Mouse (Mus musculus): Measurements from ENCODE around the gene Hipk3. TPM values are rescaled to one million over a fixed set of nuclear protein-coding genes. Genes with fewer than 3 reads are reported as not detected.

Gene Hipk3
- polyA plus RNA-seq, 1 experiment from 2014 or later: 29.9 TPM

- H3K9ac ChIP-seq: no peak overlapping the region
- no peak overlapping the region for H3K4me3 ChIP-seq
- H3K4me1 ChIP-seq: peaks cover 41% of the 10 kb centered on the region
These were observed 49.5 kb downstream of the Hipk3 start for GRCm38 (mm10) chr2:104444776-104445175.

GRCm38 (mm10) chr2:104442341-104442740 is 51.9 kb downstream of the Hipk3 start:
- Histone ChIP-seq H3K36me3 (peaks cover 69% of the 10 kb centered on the region), H3K4me3 (no peak overlapping the region), H3K27me3 (replicated peaks) (no peaks in the 10 kb centered on the region), H3K4me1 (peaks cover 21% of the 10 kb centered on the region), H3K9me3 (no peaks in the 10 kb centered on the region), H3K9ac (no peak overlapping the region), H3K27ac (replicated peaks) (no peak overlapping the region), H3K4me2 (no peak overlapping the region)
- ATAC-seq (ENCODE audit: extremely low read depth, insufficient number of reproducible peaks, low FRiP score, low TSS enrichment): no peak
- 69% methylated on average over 4 of the region's 4 CpGs for WGBS

More at GRCm38 (mm10) chr2:104444776-104445175, 49.5 kb downstream of the Hipk3 start:
- peak overlapping the region; percentile 68 for H3K27ac ChIP-seq (replicated peaks)
- no peak overlapping the region for H3K4me2 ChIP-seq
- H3K36me3 ChIP-seq: peaks cover 50% of the 10 kb centered on the region
- 20% methylated on average over 2 of the region's 2 CpGs for WGBS
- no peaks in the 10 kb centered on the region for H3K9me3 ChIP-seq
- H3K27me3 ChIP-seq (replicated peaks): no peaks in the 10 kb centered on the region
- ATAC-seq (ENCODE audit: extremely low read depth, insufficient number of reproducible peaks, low FRiP score, low TSS enrichment): no peak

GRCm38 (mm10) chr2:104436226-104436625 is 58.0 kb downstream of the Hipk3 start:
- no peaks in the 10 kb centered on the region for H3K4me1 ChIP-seq
- no peaks in the 10 kb centered on the region for H3K9me3 ChIP-seq
- peaks cover 91% of the 10 kb centered on the region for H3K36me3 ChIP-seq
- WGBS: 88% methylated on average over 3 of the region's 3 CpGs
- H3K27me3 ChIP-seq (replicated peaks): no peaks in the 10 kb centered on the region
- no peak overlapping the region for H3K9ac ChIP-seq
- H3K27ac ChIP-seq (replicated peaks): no peak overlapping the region
- H3K4me2 ChIP-seq: no peak overlapping the region
- H3K4me3 ChIP-seq: no peak overlapping the region
- no peak for ATAC-seq (ENCODE audit: extremely low read depth, insufficient number of reproducible peaks, low FRiP score, low TSS enrichment)

GRCm38 (mm10) chr2:104431067-104431466 is 63.2 kb downstream of the Hipk3 start:
- H3K9me3 ChIP-seq: no peaks in the 10 kb centered on the region
- 83% methylated on average over 6 of the region's 6 CpGs for WGBS
- no peak overlapping the region for H3K4me2 ChIP-seq
- H3K27ac ChIP-seq (replicated peaks): no peak overlapping the region
- H3K4me1 ChIP-seq: peaks cover 8% of the 10 kb centered on the region; the same call in 1 of the 2 replicates
- no peak for ATAC-seq (ENCODE audit: extremely low read depth, insufficient number of reproducible peaks, low FRiP score, low TSS enrichment)
- no peak overlapping the region for H3K9ac ChIP-seq
- no peak overlapping the region for H3K4me3 ChIP-seq
- H3K36me3 ChIP-seq: peaks cover 88% of the 10 kb centered on the region
- no peaks in the 10 kb centered on the region for H3K27me3 ChIP-seq (replicated peaks)

GRCm38 (mm10) chr2:104430566-104430965 is 63.7 kb downstream of the Hipk3 start:
- Histone ChIP-seq H3K4me3 (no peak overlapping the region), H3K27ac (replicated peaks) (no peak overlapping the region), H3K4me2 (no peak overlapping the region), H3K4me1 (peaks cover 11% of the 10 kb centered on the region; the same call in 1 of the 2 replicates), H3K36me3 (peaks cover 86% of the 10 kb centered on the region), H3K27me3 (replicated peaks) (no peaks in the 10 kb centered on the region), H3K9me3 (no peaks in the 10 kb centered on the region), H3K9ac (no peak overlapping the region)
- ATAC-seq (ENCODE audit: extremely low read depth, insufficient number of reproducible peaks, low FRiP score, low TSS enrichment): no peak
- WGBS: 87% methylated on average over 5 of the region's 5 CpGs

GRCm38 (mm10) chr2:104426112-104426511 is 68.1 kb downstream of the Hipk3 start:
- Histone ChIP-seq H3K27me3 (replicated peaks) (no peaks in the 10 kb centered on the region), H3K36me3 (peaks cover 67% of the 10 kb centered on the region), H3K4me3 (no peak overlapping the region), H3K4me2 (no peak overlapping the region), H3K9ac (no peak overlapping the region), H3K27ac (replicated peaks) (no peak overlapping the region), H3K9me3 (no peaks in the 10 kb centered on the region), H3K4me1 (peaks cover 11% of the 10 kb centered on the region)
- no peak for ATAC-seq (ENCODE audit: extremely low read depth, insufficient number of reproducible peaks, low FRiP score, low TSS enrichment)
- WGBS: 63% methylated on average over 3 of the region's 3 CpGs

- H3K36me3 ChIP-seq: peaks cover 33% of the 10 kb centered on the region
- no peak overlapping the region for H3K27ac ChIP-seq (replicated peaks)
- no peak for ATAC-seq (ENCODE audit: extremely low read depth, insufficient number of reproducible peaks, low FRiP score, low TSS enrichment)
- peaks cover 11% of the 10 kb centered on the region for H3K4me1 ChIP-seq
- H3K27me3 ChIP-seq (replicated peaks): no peaks in the 10 kb centered on the region
- no peaks in the 10 kb centered on the region for H3K9me3 ChIP-seq
- WGBS: 15% methylated on average over 1 of the region's 1 CpGs
- no peak overlapping the region for H3K4me2 ChIP-seq
- H3K4me3 ChIP-seq: no peak overlapping the region
- no peak overlapping the region for H3K9ac ChIP-seq
These were observed 72.0 kb downstream of the Hipk3 start for GRCm38 (mm10) chr2:104422230-104422629.

GRCm38 (mm10) chr2:104420805-104421204 is 73.4 kb downstream of the Hipk3 start:
- H3K9me3 ChIP-seq: no peaks in the 10 kb centered on the region
- no peak overlapping the region for H3K4me3 ChIP-seq
- ATAC-seq (ENCODE audit: extremely low read depth, insufficient number of reproducible peaks, low FRiP score, low TSS enrichment): no peak

GRCm38 (mm10) chr2:104419999-104420398 is 74.2 kb downstream of the Hipk3 start:
- no peak overlapping the region for H3K9ac ChIP-seq

More at GRCm38 (mm10) chr2:104420805-104421204, 73.4 kb downstream of the Hipk3 start:
- Histone ChIP-seq H3K4me1 (peaks cover under 1% of the 10 kb centered on the region; the same call in 1 of the 2 replicates), H3K27ac (replicated peaks) (no peak overlapping the region), H3K36me3 (peaks cover 24% of the 10 kb centered on the region), H3K27me3 (replicated peaks) (no peaks in the 10 kb centered on the region), H3K4me2 (no peak overlapping the region), H3K9ac (no peak overlapping the region)
- WGBS: 62% methylated on average over 4 of the region's 4 CpGs

GRCm38 (mm10) chr2:104419411-104419810 is 74.8 kb downstream of the Hipk3 start:
- Histone ChIP-seq H3K4me1 (no peaks in the 10 kb centered on the region; the same call in 1 of the 2 replicates), H3K27me3 (replicated peaks) (no peaks in the 10 kb centered on the region), H3K4me2 (no peak overlapping the region), H3K9me3 (no peaks in the 10 kb centered on the region), H3K36me3 (peaks cover 10% of the 10 kb centered on the region), H3K27ac (replicated peaks) (no peak overlapping the region), H3K4me3 (no peak overlapping the region), H3K9ac (no peak overlapping the region)
- ATAC-seq (ENCODE audit: extremely low read depth, insufficient number of reproducible peaks, low FRiP score, low TSS enrichment): no peak
- 74% methylated on average over 2 of the region's 2 CpGs for WGBS

More at GRCm38 (mm10) chr2:104419999-104420398, 74.2 kb downstream of the Hipk3 start:
- H3K36me3 ChIP-seq: peaks cover 16% of the 10 kb centered on the region
- H3K27me3 ChIP-seq (replicated peaks): no peaks in the 10 kb centered on the region
- H3K9me3 ChIP-seq: no peaks in the 10 kb centered on the region
- no peak overlapping the region for H3K4me3 ChIP-seq
- H3K27ac ChIP-seq (replicated peaks): no peak overlapping the region
- H3K4me2 ChIP-seq: no peak overlapping the region
- no peak for ATAC-seq (ENCODE audit: extremely low read depth, insufficient number of reproducible peaks, low FRiP score, low TSS enrichment)
- no peaks in the 10 kb centered on the region; the same call in 1 of the 2 replicates for H3K4me1 ChIP-seq
- 65% methylated on average over 1 of the region's 1 CpGs for whole genome bisulfite sequencing

- no peak for ATAC-seq (ENCODE audit: extremely low read depth, insufficient number of reproducible peaks, low FRiP score, low TSS enrichment)
- Histone ChIP-seq H3K4me3 (no peak overlapping the region), H3K27ac (replicated peaks) (no peak overlapping the region), H3K9ac (no peak overlapping the region), H3K9me3 (no peaks in the 10 kb centered on the region), H3K4me1 (peaks cover 7% of the 10 kb centered on the region; the same call in 1 of the 2 replicates), H3K4me2 (no peak overlapping the region), H3K27me3 (replicated peaks) (peaks cover 57% of the 10 kb centered on the region), H3K36me3 (no peaks in the 10 kb centered on the region)
- 68% methylated on average over 3 of the region's 3 CpGs for WGBS
These were observed 81.2 kb downstream of the Hipk3 start for GRCm38 (mm10) chr2:104413011-104413410.

GRCm38 (mm10) chr2:104412496-104412895 is 81.8 kb downstream of the Hipk3 start:
- H3K4me2 ChIP-seq: no peak overlapping the region
- no peaks in the 10 kb centered on the region for H3K9me3 ChIP-seq
- H3K4me1 ChIP-seq: peaks cover 7% of the 10 kb centered on the region; the same call in 1 of the 2 replicates
- H3K9ac ChIP-seq: no peak overlapping the region
- 23% methylated on average over 4 of the region's 4 CpGs for WGBS
- no peak for ATAC-seq (ENCODE audit: extremely low read depth, insufficient number of reproducible peaks, low FRiP score, low TSS enrichment)
- H3K4me3 ChIP-seq: no peak overlapping the region
- H3K27me3 ChIP-seq (replicated peaks): peaks cover 62% of the 10 kb centered on the region
- no peak overlapping the region for H3K27ac ChIP-seq (replicated peaks)
- H3K36me3 ChIP-seq: no peaks in the 10 kb centered on the region
